14 mouse cellular contexts compared by ENCODE assay signal in the genomic region with DNA sequence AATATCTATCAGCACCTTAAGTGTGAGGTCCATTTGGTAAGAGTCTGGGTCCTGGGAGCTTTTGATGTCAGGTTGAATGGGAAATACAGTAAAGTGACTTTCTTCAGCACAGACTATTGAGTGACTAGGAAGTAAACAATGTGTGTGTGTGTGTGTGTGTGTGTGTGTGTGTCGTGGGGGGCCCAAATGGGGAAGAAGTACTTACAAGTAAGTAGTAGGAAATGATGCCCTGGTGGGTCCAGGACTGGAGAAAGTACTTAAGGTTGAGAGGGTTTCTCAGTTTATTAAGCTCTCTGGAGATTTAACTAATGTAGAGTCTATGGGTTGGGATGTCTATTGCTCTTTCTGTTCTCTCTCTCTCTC.
"Had no signal": no experiment of that assay in that cellular context is flagged by ENCODE, and none has a peak within 500 bp of the region (broad histone marks: within the 10 kb centered on the region; RNA-seq: fewer than 3 reads in every experiment).

No protein-coding gene starts in this region.

- H3K27ac ChIP-seq: left cerebral cortex, adult 2 months; limb, embryonic 10.5 days; lung, embryonic 15.5 days; neural tube, embryonic 13.5 days had no signal

- H3K9ac ChIP-seq: lung, embryonic 15.5 days; neural tube, embryonic 13.5 days had no signal

- H3K27me3 ChIP-seq: lung, embryonic 15.5 days; megakaryocyte, embryonic 14.5 days; neural tube, embryonic 13.5 days had no signal

- H3K36me3 ChIP-seq: limb, embryonic 10.5 days; lung, embryonic 15.5 days; neural tube, embryonic 13.5 days had no signal

- ATAC-seq: midbrain, embryonic 16.5 days had no signal

- DNase-seq: kidney, adult 18-20 months; kidney, postnatal 10 days; lung, postnatal 36 days; retina, postnatal 1 day; right cerebral cortex, postnatal 4 days; spleen, adult 18-20 months; thymus, postnatal 36 days had no signal

- H3K4me2 ChIP-seq: lung, embryonic 15.5 days; midbrain, embryonic 11.5 days; neural tube, embryonic 13.5 days had no signal

- H3K4me3 ChIP-seq: left cerebral cortex, adult 2 months; limb, embryonic 10.5 days; lung, embryonic 15.5 days; neural tube, embryonic 13.5 days had no signal

- H3K9me3 ChIP-seq: limb, embryonic 10.5 days; lung, embryonic 15.5 days; megakaryocyte, embryonic 14.5 days; neural tube, embryonic 13.5 days had no signal
